Mouse (Mus musculus) macrophage (primary cell): Measurements from ENCODE around the gene Ampd1. TPM values are rescaled to one million over a fixed set of nuclear protein-coding genes. Genes with fewer than 3 reads are reported as not detected.
"Not testable (repeated sequence)": the region's sequence is repeated elsewhere in the genome, so short reads cannot be mapped to it uniquely, and the experiment has no call there.

ENCODE experiments used
- H3K27ac ChIP-seq: fragments of 350-480 bp; formaldehyde crosslinking; 2 replicates; pipeline ENCODE4 v1.9.0; 2021
- H3K36me3 ChIP-seq: fragments of 350-480 bp; formaldehyde crosslinking; 2 replicates; pipeline ENCODE4 v1.9.0; 2021; ENCODE audit errors: inconsistent target
- H3K4me3 ChIP-seq: fragments of 350-480 bp; formaldehyde crosslinking; 2 replicates; pipeline ENCODE4 v1.9.0; 2021; ENCODE audit errors: inconsistent target
- H3K79me2 ChIP-seq: fragments of 350-480 bp; formaldehyde crosslinking; 2 replicates; pipeline ENCODE4 v1.9.0; 2021; ENCODE audit errors: inconsistent target
- WGBS: methylation state at CpG from one replicate; pipeline ENCODE4 v1.1.7; 2026; ENCODE audit warnings: inconsistent platforms; ENCODE audit not compliant: missing documents; 5-methylcytosine and 5-hydroxymethylcytosine counted together
- polyA plus RNA-seq: library from polyadenylated mRNA; stranded (reverse); fragments of 250-400 nt; gene quantifications from 3 replicates; pipeline ENCODE4 v1.2.4, GENCODE M21; 2018; ENCODE audit warnings: inconsistent platforms

Gene Ampd1
- polyA plus RNA-seq, 1 experiment from 2014 or later: not detected

DNA sequence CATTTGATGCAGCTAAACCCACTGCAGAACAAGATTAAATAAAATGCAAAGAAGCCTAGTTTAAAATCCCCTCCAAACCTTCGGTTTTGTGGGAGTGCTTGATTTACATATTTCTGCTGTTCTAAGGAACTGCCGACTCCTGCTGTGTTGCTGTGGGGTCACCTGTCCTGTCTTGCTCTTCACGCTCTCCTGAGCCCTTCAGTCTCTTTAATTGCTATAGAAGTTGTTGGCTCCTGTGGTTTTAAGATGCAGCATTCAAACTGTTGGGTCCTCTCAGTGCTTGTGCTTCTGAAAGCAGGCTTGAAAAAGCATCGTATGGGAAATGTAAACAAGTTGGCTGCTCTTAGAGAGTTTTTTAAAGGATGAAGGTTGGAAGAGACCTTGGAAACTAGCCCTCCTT lies 54.4 kb downstream of the Ampd1 start:
- Histone ChIP-seq H3K27ac (no peak overlapping the region), H3K4me3 (no peak overlapping the region), H3K79me2 (peaks cover 7% of the 10 kb centered on the region; the same call in 1 of the 2 replicates), H3K36me3 (no peaks in the 10 kb centered on the region)
- WGBS: 69% methylated on average over 4 of the region's 4 CpGs

DNA sequence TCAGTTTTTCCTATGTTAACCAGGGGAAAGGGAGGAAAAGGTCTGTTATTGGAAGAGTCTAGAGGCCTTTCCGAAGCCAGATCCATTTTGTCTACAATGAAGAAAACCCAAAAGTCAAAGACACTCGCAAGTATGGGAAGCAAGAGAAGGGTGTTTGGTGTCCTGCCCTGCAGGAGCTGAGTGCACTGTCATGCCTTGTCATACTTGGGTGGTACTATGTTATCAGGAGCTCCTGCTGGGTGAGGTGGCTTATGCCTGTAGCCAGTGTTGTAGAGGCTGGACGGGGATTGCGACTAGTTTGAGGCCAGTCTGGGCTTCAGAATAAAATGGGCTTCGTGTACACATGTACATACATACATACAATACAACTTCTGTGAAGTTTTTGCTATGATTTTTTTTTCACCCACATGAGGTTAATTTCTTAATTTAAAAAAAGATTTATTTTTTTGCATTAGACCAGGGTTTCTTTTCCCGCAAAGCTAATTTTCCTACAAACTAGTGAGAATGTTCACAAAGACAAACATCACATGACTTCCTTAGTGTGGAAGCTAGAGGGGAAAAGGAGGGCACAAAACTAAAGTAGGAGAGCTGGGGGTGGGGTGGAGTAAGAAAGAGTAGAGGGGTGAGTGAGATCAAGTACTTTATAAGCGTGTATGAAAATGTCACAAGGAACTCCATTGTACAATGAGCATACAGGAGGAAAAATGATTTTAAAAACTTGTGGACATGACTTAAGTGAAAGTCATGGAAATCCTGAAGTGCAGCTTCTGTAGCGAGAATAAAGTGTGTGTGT lies 55.7 kb downstream of the Ampd1 start:
- WGBS: 48% methylated on average over 8 of the region's 8 CpGs
- H3K4me3 ChIP-seq: no peak overlapping the region
- H3K27ac ChIP-seq: peak overlapping the region; percentile 73
- H3K79me2 ChIP-seq: peaks cover 7% of the 10 kb centered on the region; the same call in 1 of the 2 replicates
- no peaks in the 10 kb centered on the region for H3K36me3 ChIP-seq

DNA sequence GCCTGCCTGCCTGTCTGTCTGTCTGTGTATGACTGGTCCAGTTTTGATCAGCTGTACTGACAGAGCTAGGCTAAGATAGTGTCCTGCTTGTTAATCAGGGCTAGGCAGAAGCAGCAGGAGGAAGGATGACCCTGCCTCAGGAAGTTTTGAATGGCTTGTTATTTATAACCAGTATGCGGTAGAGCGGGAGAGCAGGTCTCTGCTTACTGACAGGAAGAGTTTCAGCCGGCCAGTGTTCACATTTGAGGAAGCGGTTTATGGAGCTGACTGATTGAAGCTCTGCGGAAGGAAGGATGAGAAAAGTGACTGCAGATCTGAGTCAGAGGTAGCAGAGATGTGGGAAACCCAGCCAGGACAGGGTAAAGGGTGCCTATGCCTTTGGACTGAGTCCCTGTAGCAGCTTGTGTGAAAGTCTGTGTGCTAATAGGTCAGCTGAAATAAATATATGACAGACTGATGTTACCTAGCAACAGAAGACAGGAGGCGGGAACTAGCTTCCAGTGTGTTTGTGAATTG lies 56.5 kb downstream of the Ampd1 start:
- no peak overlapping the region for H3K4me3 ChIP-seq

DNA sequence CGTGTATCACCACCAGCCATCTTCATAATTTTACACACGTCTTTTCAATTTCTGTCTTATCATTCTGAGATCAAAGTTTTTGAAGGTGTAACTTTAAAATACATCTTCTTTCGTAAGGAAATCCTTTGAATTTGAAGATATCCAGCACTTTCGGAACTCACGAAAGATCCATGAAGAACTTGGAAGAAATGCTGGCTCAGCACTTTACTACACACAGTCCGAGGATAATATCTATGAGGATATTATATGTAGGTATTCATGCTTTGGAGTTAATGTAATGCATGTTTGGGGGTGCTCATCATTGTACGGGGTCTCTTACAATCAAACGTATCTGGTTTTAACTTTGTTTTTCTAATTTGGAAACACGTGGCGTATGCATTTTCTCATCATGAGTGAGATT lies 59.3 kb downstream of the Ampd1 start:
- Histone ChIP-seq H3K79me2 (peaks cover 7% of the 10 kb centered on the region; the same call in 1 of the 2 replicates), H3K4me3 (no peak overlapping the region), H3K36me3 (no peaks in the 10 kb centered on the region), H3K27ac (no peak overlapping the region)
- 95% methylated on average over 10 of the region's 10 CpGs for WGBS

More for the DNA sequence above, 56.5 kb downstream of the Ampd1 start:
- 3% methylated on average over 6 of the region's 6 CpGs for WGBS
- Histone ChIP-seq H3K79me2 (peaks cover 7% of the 10 kb centered on the region; the same call in 1 of the 2 replicates), H3K27ac (peak overlapping the region; percentile 73), H3K36me3 (no peaks in the 10 kb centered on the region)

DNA sequence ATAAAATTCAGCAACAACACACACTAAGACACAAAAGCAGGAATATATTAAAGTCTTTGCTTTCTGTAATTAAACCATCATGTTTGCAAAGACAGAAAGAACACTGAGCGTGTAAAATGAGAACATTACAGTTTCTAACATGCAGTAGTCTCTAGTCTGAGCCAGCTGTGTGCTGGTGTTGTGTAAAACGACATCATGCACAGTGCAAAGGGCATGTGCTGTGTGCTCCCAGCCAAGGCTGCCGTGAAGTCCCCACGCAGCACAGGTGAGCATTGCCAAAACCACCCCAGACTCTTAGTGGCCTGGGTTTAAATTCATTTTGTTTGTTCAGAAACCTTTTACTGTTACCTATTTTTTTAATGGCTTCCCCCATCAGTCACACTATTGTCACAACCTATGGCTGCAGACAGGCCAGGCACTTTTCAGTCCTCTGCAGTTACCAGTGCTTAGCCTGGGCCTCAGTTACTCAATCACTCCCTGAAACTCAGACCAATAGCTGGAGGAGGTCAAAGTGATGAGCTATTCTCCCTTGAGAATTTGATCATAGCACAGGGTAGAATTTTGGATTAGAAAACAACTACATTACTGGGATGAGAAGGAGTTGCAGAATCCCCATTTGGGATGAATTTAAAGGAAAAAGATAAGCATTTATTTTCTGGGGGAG lies 62.7 kb downstream of the Ampd1 start:
- H3K36me3 ChIP-seq: no peaks in the 10 kb centered on the region

DNA sequence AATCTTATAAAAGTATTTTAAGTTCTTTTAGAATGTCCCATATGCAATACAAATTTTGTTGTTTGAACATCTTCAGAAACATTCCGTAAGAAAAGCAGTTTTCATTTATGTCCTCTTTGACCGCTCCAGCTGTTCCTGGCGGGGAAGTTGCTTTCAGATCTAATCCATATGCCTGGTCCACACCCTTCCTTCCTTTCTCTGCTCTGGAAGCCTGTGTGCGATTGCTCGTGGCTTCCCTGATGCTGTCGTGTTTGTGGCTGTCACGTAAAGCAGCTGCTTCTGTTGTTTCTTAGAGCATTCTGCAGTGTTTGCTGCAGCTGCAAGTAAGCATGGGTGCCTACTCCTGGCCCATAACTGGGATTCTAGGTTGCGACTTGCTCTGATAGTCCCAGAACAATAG lies 65.2 kb downstream of the Ampd1 start:
- Histone ChIP-seq H3K36me3 (no peaks in the 10 kb centered on the region), H3K27ac (peak overlapping the region; percentile 73), H3K4me3 (no peak overlapping the region), H3K79me2 (no peaks in the 10 kb centered on the region)
- 65% methylated on average over 8 of the region's 8 CpGs for WGBS

More for the DNA sequence above, 62.7 kb downstream of the Ampd1 start:
- 80% methylated on average over 4 of the region's 4 CpGs for whole genome bisulfite sequencing
- H3K27ac ChIP-seq: no peak overlapping the region
- peaks cover 4% of the 10 kb centered on the region; the same call in 1 of the 2 replicates for H3K79me2 ChIP-seq
- H3K4me3 ChIP-seq: no peak overlapping the region

DNA sequence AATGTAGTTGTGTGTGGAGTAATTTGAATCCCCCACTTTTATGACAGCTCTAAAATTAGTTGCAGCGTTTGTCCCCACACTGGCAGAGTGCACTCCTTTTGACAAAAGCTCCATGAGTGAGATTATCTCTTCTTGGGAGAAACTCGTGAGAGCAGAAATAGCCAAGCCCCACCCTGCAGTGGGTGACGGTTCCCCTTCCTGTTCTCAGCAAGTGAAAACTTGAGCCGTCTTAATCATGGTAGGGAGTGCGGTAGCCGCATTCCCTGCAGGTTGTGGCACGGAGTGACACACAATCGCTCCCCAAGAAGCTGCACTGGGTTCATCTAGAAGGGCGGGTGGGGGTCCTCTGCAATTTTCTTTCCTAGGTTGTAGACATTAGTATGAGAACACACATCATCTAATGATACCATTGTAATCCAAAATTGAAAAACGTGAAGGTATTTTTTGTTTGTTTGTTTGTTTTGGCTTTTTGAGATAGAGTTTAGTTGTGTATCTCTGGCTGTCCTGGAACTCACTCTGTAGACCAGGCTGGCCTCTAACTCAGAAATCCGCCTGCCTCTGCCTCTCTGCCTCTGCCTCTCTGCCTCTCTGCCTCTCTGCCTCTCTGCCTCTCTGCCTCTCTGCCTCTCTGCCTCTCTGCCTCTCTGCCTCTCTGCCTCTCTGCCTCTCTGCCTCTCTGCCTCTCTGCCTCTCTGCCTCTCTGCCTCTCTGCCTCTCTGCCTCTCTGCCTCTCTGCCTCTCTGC lies 66.5 kb downstream of the Ampd1 start:
- H3K27ac ChIP-seq: peak overlapping the region; percentile 73
- 6% methylated on average over 10 of the region's 11 CpGs for WGBS
- H3K4me3 ChIP-seq: peak overlapping the region; percentile 8; the same call in 1 of the 2 replicates
- H3K36me3 ChIP-seq, H3K79me2 ChIP-seq: not testable (repeated sequence)

DNA sequence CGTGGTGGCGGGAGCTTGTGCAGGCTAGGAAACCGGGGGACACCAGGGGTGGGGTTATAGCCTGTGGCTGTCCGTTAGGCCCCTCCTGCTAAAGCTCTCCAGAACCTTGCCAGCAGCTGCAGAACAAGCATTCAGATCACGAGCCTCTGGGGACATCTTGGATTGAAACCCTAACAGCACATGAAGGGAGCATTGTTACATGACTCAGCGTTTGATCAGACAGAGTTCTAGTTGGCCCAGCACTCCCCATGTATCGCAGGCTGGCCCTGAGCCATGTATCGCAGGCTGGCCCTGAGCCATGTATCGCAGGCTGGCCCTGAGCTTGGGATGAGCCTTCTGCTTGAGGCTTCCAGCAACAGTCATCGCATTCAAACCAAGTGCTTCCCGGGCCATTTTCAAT lies 67.5 kb downstream of the Ampd1 start:
- H3K79me2 ChIP-seq: no peaks in the 10 kb centered on the region
- no peak overlapping the region for H3K4me3 ChIP-seq
- no peaks in the 10 kb centered on the region for H3K36me3 ChIP-seq
- 80% methylated on average over 9 of the region's 11 CpGs for WGBS
- H3K27ac ChIP-seq: peak overlapping the region; percentile 73

DNA sequence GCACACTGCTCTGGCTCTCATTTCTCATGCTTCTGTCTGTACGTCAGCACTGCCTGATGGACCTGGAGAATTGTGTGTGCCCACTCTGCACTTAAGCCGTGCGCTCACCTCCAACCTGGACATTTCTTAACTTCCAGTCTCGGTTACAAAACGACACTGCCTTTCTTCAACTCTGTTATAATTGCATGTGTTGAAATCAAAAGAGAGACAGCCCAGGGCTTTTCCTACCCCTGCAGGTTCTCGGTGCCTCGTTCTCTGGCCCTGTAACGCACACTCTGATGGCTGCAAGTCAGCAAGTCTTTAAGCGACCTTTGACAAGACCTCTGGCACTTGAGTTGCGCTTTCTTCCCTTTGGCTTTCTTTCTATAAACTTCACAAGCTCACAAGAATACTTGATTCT lies 68.6 kb downstream of the Ampd1 start:
- no peaks in the 10 kb centered on the region for H3K36me3 ChIP-seq
- 88% methylated on average over 10 of the region's 10 CpGs for WGBS
- H3K4me3 ChIP-seq: no peak overlapping the region
- no peak overlapping the region for H3K27ac ChIP-seq
- no peaks in the 10 kb centered on the region for H3K79me2 ChIP-seq

DNA sequence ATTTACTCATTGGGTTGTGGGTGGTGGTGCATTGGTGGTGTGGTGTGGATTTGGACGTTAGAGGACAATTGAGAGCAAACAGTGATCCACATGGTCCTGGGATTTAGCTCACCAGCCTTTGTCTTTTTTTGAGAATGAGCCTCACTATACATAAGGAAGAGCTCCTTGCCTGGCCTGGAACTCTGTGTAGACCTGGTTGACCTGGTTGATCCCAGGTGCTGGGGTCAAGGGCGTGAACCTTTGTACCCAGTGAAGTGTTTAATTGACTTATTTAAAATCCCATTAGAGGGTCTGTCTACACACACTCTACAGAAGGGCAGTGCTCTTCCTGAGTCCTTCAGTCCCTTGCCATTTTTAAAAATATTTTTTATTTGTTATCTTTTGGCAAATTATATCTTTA lies 71.5 kb downstream of the Ampd1 start:
- H3K79me2 ChIP-seq: no peaks in the 10 kb centered on the region
- no peaks in the 10 kb centered on the region for H3K36me3 ChIP-seq
- H3K4me3 ChIP-seq: no peak overlapping the region
- H3K27ac ChIP-seq: no peak overlapping the region
- WGBS: 91% methylated on average over 2 of the region's 2 CpGs

DNA sequence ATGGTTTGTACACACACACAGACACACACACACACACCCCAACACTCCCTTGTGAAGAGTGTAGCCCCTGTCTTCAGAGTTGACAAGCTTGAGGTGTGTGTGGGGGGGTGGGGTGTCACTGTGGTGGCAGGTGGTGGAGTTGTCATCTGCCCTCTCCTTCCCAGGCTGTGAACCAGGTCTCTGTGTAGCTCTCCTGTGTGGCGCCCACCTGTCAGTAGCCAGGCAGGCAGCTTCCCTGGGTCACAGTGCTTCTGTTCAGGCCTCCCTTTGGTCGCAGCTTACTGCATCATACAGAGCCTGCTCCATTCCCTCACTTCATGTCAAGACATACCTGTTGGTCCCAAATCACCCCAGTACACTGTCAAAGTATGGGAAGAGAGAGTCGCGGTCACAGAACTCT lies 72.0 kb downstream of the Ampd1 start:
- no peak overlapping the region for H3K27ac ChIP-seq
- no peaks in the 10 kb centered on the region for H3K79me2 ChIP-seq
- no peaks in the 10 kb centered on the region for H3K36me3 ChIP-seq
- WGBS: 97% methylated on average over 4 of the region's 4 CpGs
- no peak overlapping the region for H3K4me3 ChIP-seq

DNA sequence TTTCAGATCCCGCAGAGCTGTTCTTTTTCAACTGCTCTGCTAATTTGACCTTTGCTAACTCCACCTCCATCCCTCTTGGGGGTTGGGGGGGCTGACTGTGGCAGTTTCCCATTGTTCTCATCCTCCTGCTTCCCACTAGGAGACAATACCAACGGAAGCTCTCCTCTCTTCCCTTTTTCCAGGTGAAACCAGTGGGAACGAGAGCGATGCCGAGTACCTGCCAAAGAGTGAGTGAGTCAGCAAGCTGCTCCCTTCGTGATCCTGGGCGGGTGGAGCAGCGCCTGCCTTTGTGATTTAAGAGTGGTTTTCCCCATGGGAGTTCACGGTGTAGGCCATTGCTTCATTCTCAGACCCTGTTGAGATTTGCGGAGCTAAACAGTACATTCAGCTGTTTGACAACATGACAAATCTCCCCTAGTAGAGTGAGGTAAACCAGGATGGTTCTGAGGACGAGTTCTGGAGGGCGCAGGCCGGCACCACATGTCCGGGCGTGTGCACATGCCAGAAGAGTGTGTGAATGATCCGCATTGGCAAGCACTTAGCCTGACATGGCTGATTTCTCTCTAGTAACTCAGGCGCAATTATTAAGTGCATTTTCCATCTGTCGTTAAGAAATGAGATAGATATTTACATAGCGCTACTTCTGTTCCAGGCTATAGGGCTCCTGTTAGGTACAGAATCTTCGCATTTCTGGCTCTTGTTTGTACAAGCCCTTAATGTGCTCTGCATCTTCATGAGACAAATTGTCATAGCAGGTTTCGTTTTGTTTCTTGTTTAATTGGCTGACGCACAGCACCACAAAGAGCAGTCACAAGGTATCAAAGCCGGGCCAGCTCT lies 72.7 kb downstream of the Ampd1 start:
- Histone ChIP-seq H3K36me3 (no peaks in the 10 kb centered on the region), H3K79me2 (no peaks in the 10 kb centered on the region), H3K4me3 (no peak overlapping the region), H3K27ac (no peak overlapping the region)
- 91% methylated on average over 22 of the region's 23 CpGs for WGBS

DNA sequence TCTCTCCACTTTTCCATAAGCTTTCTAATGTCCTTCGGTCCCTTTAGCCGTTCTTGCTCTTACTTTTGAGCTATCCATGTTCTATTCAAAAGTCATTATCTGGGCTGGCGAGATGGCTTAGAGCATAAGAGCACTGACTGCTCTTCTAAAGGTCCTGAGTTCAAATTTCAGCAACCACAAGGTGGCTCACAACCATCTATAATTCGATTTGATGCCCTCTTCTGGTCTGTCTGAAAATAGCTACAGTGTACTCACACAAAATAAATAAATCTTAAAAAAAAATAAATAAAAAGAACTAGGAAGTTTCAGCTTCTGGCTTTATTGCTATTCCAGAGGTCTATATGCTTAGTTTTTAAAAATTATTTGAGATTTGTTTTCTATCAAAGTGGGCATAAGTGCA lies 74.0 kb downstream of the Ampd1 start:
- Histone ChIP-seq H3K4me3 (no peak overlapping the region), H3K27ac (no peak overlapping the region), H3K79me2 (no peaks in the 10 kb centered on the region), H3K36me3 (no peaks in the 10 kb centered on the region)
- 93% methylated on average over 4 of the region's 4 CpGs for WGBS

DNA sequence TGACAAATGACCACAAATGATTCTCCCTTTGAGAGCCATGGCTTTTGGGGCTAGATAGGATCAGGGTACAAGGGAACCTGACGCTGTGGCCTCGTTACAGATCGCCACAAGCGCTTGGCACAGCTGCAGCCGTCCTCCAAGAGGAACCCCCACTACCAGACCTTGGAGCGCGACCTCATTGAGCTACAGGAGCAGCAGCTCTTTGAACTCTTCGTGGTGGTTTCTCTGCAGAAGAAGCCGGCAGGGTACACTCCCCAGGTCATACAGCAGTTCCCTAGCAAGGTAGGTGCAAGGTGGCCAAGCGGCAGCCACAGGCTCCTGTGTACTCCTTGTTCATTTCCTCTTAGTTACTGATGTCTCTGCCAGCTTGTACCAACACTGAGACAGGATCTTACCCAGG lies 75.1 kb downstream of the Ampd1 start:
- H3K36me3 ChIP-seq: no peaks in the 10 kb centered on the region
- WGBS: 89% methylated on average over 10 of the region's 10 CpGs

More for the DNA sequence above, 75.1 kb downstream of the Ampd1 start:
- Histone ChIP-seq H3K4me3 (no peak overlapping the region), H3K79me2 (no peaks in the 10 kb centered on the region), H3K27ac (no peak overlapping the region)
